Mouse (Mus musculus) heart, adult 2 months (tissue): Measurements from ENCODE around the gene Apoe.

Experiments
- CTCF ChIP-seq: fragments of 200-600 bp; IDR thresholded peaks from 2 replicates; pipeline ENCODE4 v1.8.1; 2022; ENCODE audit warnings: antibody characterized with exemption, mild to moderate bottlenecking, moderate library complexity
- POLR2A ChIP-seq: fragments of 200-500 bp; IDR thresholded peaks from 2 replicates; pipeline ENCODE4 v1.6.1; 2011; ENCODE audit warnings: mild to moderate bottlenecking, low read depth, low read length, control low read depth; ENCODE audit not compliant: insufficient read depth

DNA sequence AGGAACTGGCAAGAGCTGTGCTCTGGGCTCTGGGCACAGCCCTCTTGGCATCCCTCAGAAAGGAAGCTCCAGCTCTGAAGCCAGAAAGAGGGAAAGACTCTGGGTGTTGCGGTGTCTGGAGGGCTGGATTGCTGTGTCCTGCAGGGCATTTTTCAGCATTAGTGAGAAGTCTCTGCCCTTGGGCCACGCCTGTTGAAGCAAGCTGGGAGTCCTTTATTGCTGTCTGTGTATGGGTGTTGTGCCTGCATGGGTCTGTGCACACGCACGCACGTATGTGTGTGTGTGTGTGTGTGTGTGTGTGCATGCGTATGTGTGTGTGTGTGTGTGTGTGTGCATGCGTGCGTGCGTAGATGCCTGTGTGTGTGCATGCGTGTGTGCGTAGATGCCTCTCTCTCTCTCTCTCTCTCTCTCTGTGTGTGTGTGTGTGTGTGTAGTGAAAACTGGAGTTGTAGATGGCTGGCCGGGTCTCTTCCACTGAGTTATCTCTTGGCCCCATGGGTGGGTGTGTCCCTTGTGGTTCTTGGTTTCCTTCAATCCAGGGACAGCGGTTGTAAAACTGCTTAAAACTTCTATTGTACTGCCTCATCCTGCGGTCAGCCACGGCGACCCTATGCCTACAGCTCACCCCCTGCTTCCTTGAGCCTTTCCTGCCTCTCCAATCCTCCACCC is 37.5 kb upstream of the Apoe start:
- TF ChIP-seq POLR2A (no peak), CTCF (no peak)
